Mouse (Mus musculus) liver, embryonic 14.5 days (tissue): ENCODE results near the gene Plxnb1. TPM values are rescaled to one million over a fixed set of nuclear protein-coding genes. Genes with fewer than 3 reads are reported as not detected.

Source experiments
- ATAC-seq: fragments of 200-750 bp; cut with Nextera tagmentation; 2 replicates; pipeline ENCODE4 v1.8.0; 2017; ENCODE audit warnings: moderate number of reproducible peaks, mild to moderate bottlenecking, moderate library complexity; ENCODE audit not compliant: insufficient read depth
- DNase-seq, 3 experiments: peaks; one replicate each; pipeline ENCODE4 v3.0.0-alpha.2; 2012 to 2013; ENCODE audit warnings: low read depth in 3 of 3, low spot score in 3 of 3
- H3K27ac ChIP-seq: fragments of 300-500 bp; sonication (generic); 2 replicates; pipeline ENCODE4 v1.5.1; 2014; ENCODE audit warnings: moderate library complexity, mild to moderate bottlenecking, control low read depth, inconsistent platforms
- H3K27me3 ChIP-seq: fragments of 300-500 bp; sonication (generic); 2 replicates; pipeline ENCODE4 v1.6.1; 2014; ENCODE audit warnings: mild to moderate bottlenecking, low read length, moderate library complexity; ENCODE audit not compliant: control insufficient read depth, insufficient read depth
- H3K36me3 ChIP-seq: fragments of 300-500 bp; sonication (generic); replicated peaks from 2 replicates; pipeline ENCODE4 v1.6.1; 2014; ENCODE audit warnings: low read depth; ENCODE audit not compliant: control insufficient read depth, insufficient read depth
- H3K4me1 ChIP-seq, 2 experiments: fragments of 200-500 bp in 1 of 2; fragments of 300-500 bp in 1 of 2; sonication (generic) in 1 of 2; replicated peaks; 2 replicates each; pipeline ENCODE4 v1.6.1; 2012 to 2014; ENCODE audit warnings: antibody characterized with exemption in 1 of 2, inconsistent platforms in 1 of 2, low read length in 1 of 2; ENCODE audit not compliant: control insufficient read depth in 2 of 2, insufficient read depth in 2 of 2
- H3K4me2 ChIP-seq: fragments of 300-500 bp; sonication (generic); 2 replicates; pipeline ENCODE4 v1.6.1; 2014; ENCODE audit warnings: low read depth, mild to moderate bottlenecking, control low read depth, moderate library complexity
- H3K4me3 ChIP-seq, 2 experiments: fragments of 200-500 bp in 1 of 2; fragments of 300-500 bp in 1 of 2; sonication (generic) in 1 of 2; 2 replicates each; pipeline ENCODE4 v1.5.1; 2012 to 2014; ENCODE audit warnings: low read depth in 2 of 2, low read length in 2 of 2, mild to moderate bottlenecking in 2 of 2, control low read depth in 1 of 2, inconsistent platforms in 1 of 2, moderate library complexity in 1 of 2; ENCODE audit not compliant: insufficient read depth in 1 of 2
- H3K9ac ChIP-seq: fragments of 300-500 bp; sonication (generic); replicated peaks from 2 replicates; pipeline ENCODE4 v1.6.1; 2014; ENCODE audit warnings: mild to moderate bottlenecking, control low read depth, moderate library complexity
- H3K9me3 ChIP-seq: fragments of 300-500 bp; sonication (generic); 2 replicates; pipeline ENCODE4 v1.6.1; 2016; ENCODE audit warnings: low read length, mixed read lengths; ENCODE audit not compliant: control insufficient read depth
- CTCF ChIP-seq: IDR thresholded peaks from 2 replicates; pipeline ENCODE4 v1.5.1; 2016; ENCODE audit warnings: antibody characterized with exemption, low read depth, control low read depth
- EP300 ChIP-seq: IDR thresholded peaks from 2 replicates; pipeline ENCODE4 v1.6.1; 2016; ENCODE audit warnings: antibody characterized with exemption, low read depth
- WGBS: fragments of 180-500 bp; shearing (Covaris S2); extraction: QIAGEN DNeasy Blood & Tissue Kit; methylation state at CpG from one replicate; pipeline ENCODE4 v1.1.7; 2014; ENCODE audit not compliant: insufficient replicate concordance; 5-methylcytosine and 5-hydroxymethylcytosine counted together
- polyA plus RNA-seq, 2 experiments: library from polyadenylated mRNA; depleted of rRNA in 1 of 2; stranded (reverse) in 1 of 2; unstranded in 1 of 2; fragments of >200 nt; fragmentation: Nextera tagmentation in 1 of 2; extraction: Ambion mirVana in 1 of 2; gene quantifications; 2 replicates each; pipeline versions ENCODE4 v1.2.1 to v1.2.3; 2012 to 2014

Gene Plxnb1
- polyA plus RNA-seq, 2 experiments: 2.9 to 4.3 TPM

GRCm38 (mm10) chr9:109068095-109068735, 27.0 kb upstream of the Plxnb1 start:
- 85% methylated on average over 3 of the region's 3 CpGs for WGBS
- no peak for TF ChIP-seq CTCF
- TF ChIP-seq EP300: no peak
- H3K4me1 ChIP-seq: peaks cover 6 to 7% of the 10 kb centered on the region in 2 experiments
- H3K4me3 ChIP-seq: no peak overlapping the region
- H3K9me3 ChIP-seq: no peaks in the 10 kb centered on the region
- H3K4me2 ChIP-seq: no peak overlapping the region
- H3K27me3 ChIP-seq: no peaks in the 10 kb centered on the region
- no peak for ATAC-seq
- H3K36me3 ChIP-seq: peaks cover 35% of the 10 kb centered on the region
- DNase-seq: no peak
- no peak overlapping the region for H3K9ac ChIP-seq
- H3K27ac ChIP-seq: no peak overlapping the region

- WGBS: under 1% methylated on average over 57 of the region's 57 CpGs
- no peaks in the 10 kb centered on the region for H3K9me3 ChIP-seq
- TF ChIP-seq EP300 (no peak), CTCF (no peak)
- peak within 1 kb of the TSS; percentile 92 for H3K9ac ChIP-seq
- H3K36me3 ChIP-seq: peaks cover 20% of the 10 kb centered on the region
- peak within 1 kb of the TSS; percentile 72 to 92 for H3K4me3 ChIP-seq
- H3K4me1 ChIP-seq: peaks cover 11 to 13% of the 10 kb centered on the region in 2 experiments
- H3K4me2 ChIP-seq: peak within 1 kb of the TSS; percentile 89
- H3K27ac ChIP-seq: peak within 1 kb of the TSS; percentile 53
- peak; percentile 78 to 80 (median 79) for DNase-seq
- H3K27me3 ChIP-seq: no peaks in the 10 kb centered on the region
- ATAC-seq: peak; percentile 98
Measured at GRCm38 (mm10) chr9:109073661-109074573, 21.3 kb upstream of the Plxnb1 start, which contains the start of gene Atrip. Gene Atrip (minus strand): TSS chr9:109074124.

- H3K9ac ChIP-seq: no peak overlapping the region; the same call in 1 of the 2 replicates
Measured at GRCm38 (mm10) chr9:109080516-109080915, 14.7 kb upstream of the Plxnb1 start.

DNA sequence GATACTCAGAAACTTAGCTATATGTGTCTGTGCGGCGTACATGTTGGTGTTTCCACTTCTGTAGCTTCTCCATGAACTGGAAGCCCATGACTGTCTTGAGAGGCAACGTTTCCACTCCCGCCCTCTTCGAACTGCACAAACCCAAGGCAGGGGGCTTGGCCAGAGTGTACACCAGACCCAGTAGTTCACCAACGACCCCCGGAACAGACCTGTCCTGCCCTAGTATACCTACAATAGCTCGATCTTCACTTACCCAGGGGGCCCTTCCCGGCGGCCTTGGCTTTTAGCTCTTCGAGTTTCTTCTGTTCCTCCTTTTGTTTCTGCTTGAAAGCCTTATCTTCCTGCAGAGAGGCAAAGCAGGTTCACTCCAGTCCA, 13.5 kb upstream of the Plxnb1 start:
- WGBS: 6% methylated on average over 11 of the region's 11 CpGs
- no peaks in the 10 kb centered on the region for H3K9me3 ChIP-seq
- no peaks in the 10 kb centered on the region for H3K27me3 ChIP-seq
- H3K36me3 ChIP-seq: peaks cover 9% of the 10 kb centered on the region
- peaks cover 7 to 9% of the 10 kb centered on the region in 2 experiments for H3K4me1 ChIP-seq
- peak overlapping the region; percentile 92 for H3K9ac ChIP-seq
- TF ChIP-seq EP300 (no peak), CTCF (no peak)
- H3K4me3 ChIP-seq: peak overlapping the region; percentile 87 to 88
- peak overlapping the region; percentile 63 for H3K27ac ChIP-seq
- peak overlapping the region; percentile 91 for H3K4me2 ChIP-seq
- DNase-seq (no peak), ATAC-seq (peak; percentile 17; the same call in 1 of the 2 replicates)

More at GRCm38 (mm10) chr9:109080516-109080915, 14.7 kb upstream of the Plxnb1 start:
- Histone ChIP-seq H3K27me3 (no peaks in the 10 kb centered on the region), H3K4me3 (peak overlapping the region in 1 of 2 experiments; percentile 87; a peak in 2 of 4 replicates), H3K4me2 (peak overlapping the region; percentile 91), H3K4me1 (peaks cover 7 to 9% of the 10 kb centered on the region in 2 experiments), H3K27ac (no peak overlapping the region), H3K9me3 (no peaks in the 10 kb centered on the region), H3K36me3 (peaks cover 9% of the 10 kb centered on the region)
- DNase-seq (no peak), ATAC-seq (no peak)
- TF ChIP-seq CTCF (no peak), EP300 (no peak)
- WGBS: 83% methylated on average over 3 of the region's 3 CpGs
